Mouse (Mus musculus): ENCODE data around the gene 1700019A02Rik.

1700019A02Rik gene

GRCm38 (mm10) chr1:53187536-53187935 lies at the start of gene 1700019A02Rik:
1700019A02Rik (minus strand) TSS chr1:53187636.
- no peak for DNase-seq (ENCODE audit: low read depth, low spot score)

DNA sequence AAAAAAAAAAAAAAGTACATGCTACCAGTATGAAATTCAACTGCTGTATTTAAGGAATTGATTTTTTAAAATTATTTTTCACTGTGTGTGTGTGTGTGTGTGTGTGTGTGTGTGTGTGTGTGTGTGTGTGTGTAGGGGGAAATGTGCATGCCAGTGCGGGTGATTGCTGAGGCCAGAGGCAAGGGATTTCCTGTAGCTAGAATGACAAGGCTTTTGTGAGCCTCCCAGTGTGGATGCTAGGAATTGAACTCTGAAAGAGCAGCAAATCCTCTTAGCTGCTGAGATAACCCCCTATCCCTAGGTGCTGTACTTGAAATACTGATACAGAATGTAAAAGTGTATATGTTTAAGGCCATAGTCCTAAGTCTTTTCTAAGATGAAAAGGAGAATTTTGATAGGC lies 38.6 kb upstream of the 1700019A02Rik start:
- no peak for DNase-seq (ENCODE audit: low read depth, low spot score)

GRCm38 (mm10) chr1:53225616-53226015 lies 38.2 kb upstream of the 1700019A02Rik start:
- no peak for DNase-seq (ENCODE audit: low read depth, low spot score)

GRCm38 (mm10) chr1:53224775-53225174 lies 37.3 kb upstream of the 1700019A02Rik start:
- DNase-seq (ENCODE audit: low read depth, low spot score), result no peak

DNA sequence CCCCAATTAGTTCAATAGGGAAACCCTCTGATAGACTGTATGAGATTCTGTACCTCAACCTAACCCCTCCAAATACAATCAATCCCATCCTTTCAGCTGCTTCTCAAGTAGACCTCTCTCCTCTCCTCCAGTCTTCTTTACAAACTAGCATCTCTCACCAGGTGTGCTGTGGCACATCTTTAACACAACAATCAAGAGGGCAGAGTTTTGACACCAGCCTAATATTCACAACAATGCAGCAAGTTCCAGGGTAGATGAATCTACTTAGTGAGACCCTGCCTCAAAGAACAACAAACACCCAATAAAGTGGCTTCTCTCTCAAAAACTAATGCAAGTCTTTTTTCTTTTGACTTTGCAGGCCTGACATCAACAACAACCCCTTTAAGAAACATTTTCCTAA lies 22.7 kb upstream of the 1700019A02Rik start:
- DNase-seq (ENCODE audit: low read depth, low spot score), result no peak

DNA sequence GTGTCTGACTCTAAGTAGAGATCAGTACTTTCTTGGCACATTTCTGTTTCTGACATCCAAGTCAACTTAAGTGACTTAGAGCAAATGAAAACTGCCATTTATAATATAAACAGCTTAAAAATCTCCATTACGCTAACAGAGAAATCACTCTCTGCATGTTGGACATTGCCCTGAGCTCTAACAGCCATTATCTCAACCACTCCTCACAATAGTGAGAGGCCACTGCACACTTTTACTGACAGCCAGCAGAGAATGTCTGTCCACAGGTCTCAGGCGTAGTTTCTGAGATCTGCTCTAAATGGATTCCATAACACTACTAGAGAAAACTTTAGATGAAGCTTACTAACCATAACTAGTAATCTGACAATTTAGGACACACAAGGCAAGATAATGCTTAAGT lies 16.5 kb upstream of the 1700019A02Rik start:
- DNase-seq (ENCODE audit: low read depth, low spot score), result no peak

GRCm38 (mm10) chr1:53201630-53202199 lies 14.3 kb upstream of the 1700019A02Rik start:
- DNase-seq (ENCODE audit: low read depth, low spot score), result no peak

DNA sequence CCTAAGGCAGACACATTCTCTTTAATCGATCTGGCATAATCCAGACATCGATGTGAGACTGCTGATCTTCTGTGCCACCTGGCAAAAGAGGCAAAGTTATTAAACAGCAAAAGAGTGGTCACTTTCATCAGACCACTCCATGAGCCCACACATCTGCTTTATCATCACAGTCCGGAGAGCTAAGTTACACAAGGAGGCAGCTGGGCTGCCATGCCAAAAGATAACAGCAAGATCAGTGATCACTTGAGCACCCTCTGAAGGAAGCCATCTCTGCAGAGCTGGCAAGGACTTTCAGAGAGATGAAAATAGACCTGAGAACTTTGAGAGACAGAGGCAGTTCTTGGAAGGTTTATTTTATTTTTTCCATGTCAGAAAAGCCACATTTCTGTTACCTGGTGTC lies 7.1 kb upstream of the 1700019A02Rik start:
- DNase-seq (ENCODE audit: low read depth, low spot score), result no peak

DNA sequence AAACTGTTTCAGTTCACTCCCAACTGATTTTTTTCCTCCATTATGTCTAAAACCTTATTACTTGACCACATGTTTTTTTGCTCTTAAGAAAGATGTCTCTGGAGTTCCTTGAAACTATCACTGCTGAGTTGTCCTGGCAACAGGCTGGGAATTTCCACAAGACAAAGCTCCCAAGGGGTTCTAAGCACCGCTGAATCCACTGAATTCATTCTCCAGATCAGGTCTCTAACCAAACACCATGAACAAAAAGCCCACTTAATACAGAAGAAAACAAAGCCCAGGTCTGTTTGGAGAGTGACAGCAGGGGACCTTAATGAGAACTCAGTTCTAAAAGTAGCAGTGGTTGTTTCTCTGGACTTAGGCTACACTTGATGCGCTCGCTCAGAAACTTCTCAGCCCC lies 3.8 kb upstream of the 1700019A02Rik start:
- DNase-seq (ENCODE audit: low read depth, low spot score), result no peak

GRCm38 (mm10) chr1:53189620-53190019 lies 2.2 kb upstream of the 1700019A02Rik start:
- DNase-seq (ENCODE audit: low read depth, low spot score), result no peak

DNA sequence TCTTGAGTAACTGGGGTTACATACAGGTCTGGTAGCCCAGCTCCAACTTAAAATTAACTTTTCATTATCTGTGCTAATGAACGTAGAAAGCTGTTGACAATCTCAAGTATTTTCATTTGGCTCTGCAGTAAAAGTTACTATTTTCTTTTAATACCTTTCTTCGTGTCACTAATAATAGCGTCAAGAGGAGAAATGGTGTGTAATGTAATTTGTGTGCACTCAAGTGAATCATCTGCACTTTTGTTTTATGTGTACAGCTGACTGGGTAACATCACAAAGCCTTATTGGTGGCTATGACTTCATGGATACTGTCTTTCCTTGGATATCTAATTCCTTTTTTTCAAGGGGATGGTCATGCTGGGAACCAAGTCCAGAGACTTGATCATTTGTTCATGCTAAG lies 1.1 kb downstream of the 1700019A02Rik start:
- no peak for DNase-seq (ENCODE audit: low read depth, low spot score)

- DNase-seq (ENCODE audit: low read depth, low spot score), result no peak
Observed at GRCm38 (mm10) chr1:53157715-53158114, 29.7 kb downstream of the 1700019A02Rik start.

DNA sequence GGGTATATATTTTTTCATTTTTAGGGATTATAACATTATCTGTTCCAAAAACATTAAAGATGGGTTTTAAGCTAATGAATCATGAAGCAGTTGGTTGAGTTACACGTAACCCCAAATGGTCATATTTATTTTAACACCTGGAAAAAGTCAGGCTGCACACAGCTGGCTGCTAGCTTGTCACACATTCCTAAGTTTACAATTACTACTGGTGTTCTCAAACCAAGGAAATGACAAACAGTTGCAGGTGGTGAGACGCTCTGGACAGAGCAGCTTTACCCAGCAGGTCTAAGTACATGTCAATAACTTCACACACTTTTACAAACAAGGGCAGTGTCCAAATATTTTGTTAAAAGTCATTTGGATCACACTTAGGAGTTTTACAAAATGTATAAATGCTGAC lies 64.4 kb downstream of the 1700019A02Rik start:
- DNase-seq (ENCODE audit: low read depth, low spot score), result no peak

DNA sequence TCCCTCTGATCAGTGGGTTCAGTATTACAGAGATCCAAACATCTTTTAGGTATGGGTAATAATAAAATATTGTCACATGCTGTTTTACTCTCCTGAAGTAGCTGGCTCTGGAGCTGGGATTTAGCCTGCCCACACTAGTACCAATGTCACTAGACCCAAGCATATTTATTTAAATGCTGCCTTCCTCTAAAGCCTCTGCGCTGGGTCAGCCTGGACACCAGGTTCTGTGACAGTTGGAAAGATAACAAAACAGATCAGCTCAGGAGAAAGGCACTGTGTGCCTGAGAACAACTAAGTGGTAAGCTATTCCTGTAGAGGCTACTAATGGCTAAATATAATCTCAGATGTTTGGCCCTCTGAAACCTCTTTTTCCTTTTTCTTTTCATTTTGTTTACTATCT lies 76.9 kb downstream of the 1700019A02Rik start:
- DNase-seq (ENCODE audit: low read depth, low spot score), result no peak
